Mouse (Mus musculus): Measurements from ENCODE around the gene Wwox.

The Wwox gene

GRCm38 (mm10) chr8:114529581-114529980 is 90.1 kb downstream of the Wwox start:
- DNase-seq (ENCODE audit: extremely low spot score, low read depth, low spot score), result no peak

DNA sequence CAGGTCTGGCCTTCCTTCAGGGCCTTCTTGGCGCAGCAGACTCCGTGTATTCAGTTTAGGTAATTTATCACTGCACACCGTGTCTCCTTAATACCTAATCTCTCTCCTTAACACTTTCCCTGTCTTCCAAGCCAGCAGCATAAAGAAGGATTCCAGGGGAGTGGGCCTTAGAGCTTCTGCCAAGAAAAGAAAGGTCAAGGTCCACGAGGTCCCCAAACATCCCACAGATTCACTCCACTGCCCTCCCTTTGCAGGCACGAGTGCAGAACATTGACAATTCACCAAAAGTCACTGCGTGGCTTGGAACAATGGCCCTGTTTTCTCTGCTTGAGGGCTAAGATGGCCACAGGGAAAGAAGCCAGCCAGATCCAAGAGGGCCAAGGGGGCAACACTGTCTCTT is 96.7 kb downstream of the Wwox start:
- no peak for DNase-seq (ENCODE audit: extremely low spot score, low read depth, low spot score)

GRCm38 (mm10) chr8:114541132-114541531 is 101.7 kb downstream of the Wwox start:
- DNase-seq (ENCODE audit: extremely low spot score, low read depth, low spot score), result no peak

- DNase-seq (ENCODE audit: extremely low spot score, low read depth, low spot score), result no peak
Observed at GRCm38 (mm10) chr8:114548360-114548759, 108.9 kb downstream of the Wwox start.

DNA sequence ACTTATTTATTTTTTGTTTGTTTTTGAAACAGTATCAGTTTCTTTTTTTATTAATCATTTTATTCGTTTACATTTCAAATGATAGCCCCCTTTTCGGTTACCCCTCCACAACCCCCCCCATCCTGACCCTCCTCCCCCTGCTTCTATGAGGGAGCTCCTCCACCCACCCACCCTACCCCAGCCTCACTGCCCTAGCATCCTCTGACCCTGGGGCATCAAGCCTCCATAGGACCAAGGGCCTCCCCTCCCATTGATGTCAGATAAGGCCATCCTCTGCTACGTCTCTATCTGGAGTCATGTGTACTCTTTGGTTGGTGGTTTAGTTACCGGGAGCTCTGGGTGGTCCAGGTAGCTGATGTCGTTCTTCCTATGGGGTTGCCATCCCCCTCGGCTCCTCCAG is 109.4 kb downstream of the Wwox start:
- DNase-seq (ENCODE audit: extremely low spot score, low read depth, low spot score), result no peak

DNA sequence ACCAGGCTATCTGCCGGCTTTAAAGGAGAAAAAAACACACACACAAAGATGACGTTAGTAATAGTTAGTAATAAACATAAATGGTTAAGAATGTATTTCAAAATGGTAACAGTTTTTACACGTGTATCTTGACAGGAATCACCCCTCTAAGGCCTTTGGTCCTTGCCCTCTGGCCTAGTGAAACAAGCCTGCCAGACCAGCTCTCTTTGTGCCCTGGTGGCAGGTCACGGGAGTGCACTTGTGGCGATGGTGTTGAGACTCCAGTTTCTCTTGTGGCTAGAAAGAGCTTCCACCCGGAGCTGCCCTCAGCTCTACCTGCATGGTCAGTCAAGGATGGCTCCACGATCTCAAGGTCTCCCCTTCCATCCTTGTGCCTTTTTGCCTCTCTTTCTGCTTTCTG is 110.6 kb downstream of the Wwox start:
- DNase-seq (ENCODE audit: extremely low spot score, low read depth, low spot score), result no peak

- DNase-seq (ENCODE audit: extremely low spot score, low read depth, low spot score), result no peak
Observed at GRCm38 (mm10) chr8:114552606-114553005, 113.2 kb downstream of the Wwox start.

GRCm38 (mm10) chr8:114554966-114555365 is 115.5 kb downstream of the Wwox start:
- DNase-seq (ENCODE audit: extremely low spot score, low read depth, low spot score), result no peak

- DNase-seq (ENCODE audit: extremely low spot score, low read depth, low spot score), result no peak
Observed at GRCm38 (mm10) chr8:114555491-114556202, 116.2 kb downstream of the Wwox start.

- DNase-seq (ENCODE audit: extremely low spot score, low read depth, low spot score), result no peak
Observed at GRCm38 (mm10) chr8:114561191-114561590, 121.7 kb downstream of the Wwox start.

- no peak for DNase-seq (ENCODE audit: extremely low spot score, low read depth, low spot score)
Observed at GRCm38 (mm10) chr8:114562486-114562885, 123.0 kb downstream of the Wwox start.

DNA sequence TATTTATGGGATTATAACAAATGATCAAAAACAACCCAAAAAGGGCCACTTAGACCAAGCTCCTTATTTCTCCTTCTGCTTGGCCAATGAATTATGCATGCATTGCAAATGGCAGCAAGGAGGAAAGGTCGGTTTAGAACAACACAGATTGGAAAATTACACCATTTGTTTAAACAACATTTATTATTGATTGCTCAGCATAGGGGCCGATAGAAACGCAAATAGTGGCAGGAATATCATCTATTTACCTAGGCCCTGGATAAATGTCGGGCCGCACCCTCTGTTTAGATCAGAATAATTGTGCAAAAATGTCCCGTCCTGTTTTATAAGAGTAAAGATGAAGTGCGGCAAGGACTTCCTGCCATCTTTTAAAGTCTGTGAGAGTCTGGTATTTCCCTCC is 123.9 kb downstream of the Wwox start:
- DNase-seq (ENCODE audit: extremely low spot score, low read depth, low spot score), result no peak

DNA sequence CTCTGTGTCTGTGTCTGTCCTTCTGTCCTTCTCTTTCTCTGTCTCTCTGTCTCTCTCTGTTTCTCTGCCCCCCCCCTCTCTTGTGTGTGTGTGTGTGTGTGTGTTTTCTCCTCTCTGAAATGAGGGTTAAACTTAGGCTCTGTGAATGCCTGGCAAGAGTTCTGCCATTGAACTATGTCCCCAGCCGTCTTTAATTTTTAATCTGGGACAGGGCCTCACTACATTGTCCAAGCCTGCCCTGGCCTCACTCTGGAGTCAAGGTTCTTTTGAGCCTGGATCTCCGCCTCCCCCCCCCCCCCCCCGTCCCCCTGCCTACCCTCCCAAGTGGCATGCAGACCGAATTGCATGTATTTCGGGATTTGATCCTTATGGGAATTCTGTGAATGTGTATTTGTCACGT is 124.6 kb downstream of the Wwox start:
- no peak for DNase-seq (ENCODE audit: extremely low spot score, low read depth, low spot score)

- peak; percentile 62 for DNase-seq (ENCODE audit: extremely low spot score, low read depth, low spot score)
Observed at GRCm38 (mm10) chr8:114568531-114569166, 129.2 kb downstream of the Wwox start.

DNA sequence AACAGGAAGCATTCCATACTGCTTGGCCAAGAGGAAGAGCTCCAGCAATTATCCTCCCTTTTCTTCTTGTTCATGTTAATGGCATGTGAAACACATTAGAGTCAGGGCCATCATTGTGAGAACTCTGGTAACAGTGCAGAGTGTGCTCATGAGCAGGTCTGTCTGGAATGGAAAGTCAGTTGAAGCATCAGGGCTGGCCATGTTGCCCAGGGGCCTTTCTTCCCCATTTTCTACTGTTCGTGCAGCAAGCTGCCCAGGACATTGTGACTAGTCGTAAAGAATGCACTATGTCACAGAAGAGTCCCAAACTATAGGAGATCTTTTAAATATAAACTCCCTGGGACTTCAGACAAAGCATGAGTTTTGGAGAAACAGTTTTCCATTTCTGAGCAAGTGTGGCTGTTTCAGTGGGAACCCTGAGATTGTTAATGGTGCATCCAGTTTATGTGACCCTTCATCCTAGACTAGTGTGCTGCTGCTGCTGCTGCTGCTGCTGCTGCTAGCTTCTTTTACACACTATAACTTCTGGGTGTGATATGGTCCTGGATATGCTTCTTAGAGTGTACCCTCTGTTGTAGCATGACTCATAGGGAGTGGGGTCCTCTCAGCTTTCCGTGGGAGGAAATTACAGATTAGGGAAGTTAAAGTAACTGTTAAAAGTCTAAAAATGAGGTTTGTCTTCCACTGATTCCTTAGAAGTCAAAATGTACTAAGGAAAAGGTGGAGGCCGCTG is 133.7 kb downstream of the Wwox start:
- DNase-seq (ENCODE audit: extremely low spot score, low read depth, low spot score), result no peak

DNA sequence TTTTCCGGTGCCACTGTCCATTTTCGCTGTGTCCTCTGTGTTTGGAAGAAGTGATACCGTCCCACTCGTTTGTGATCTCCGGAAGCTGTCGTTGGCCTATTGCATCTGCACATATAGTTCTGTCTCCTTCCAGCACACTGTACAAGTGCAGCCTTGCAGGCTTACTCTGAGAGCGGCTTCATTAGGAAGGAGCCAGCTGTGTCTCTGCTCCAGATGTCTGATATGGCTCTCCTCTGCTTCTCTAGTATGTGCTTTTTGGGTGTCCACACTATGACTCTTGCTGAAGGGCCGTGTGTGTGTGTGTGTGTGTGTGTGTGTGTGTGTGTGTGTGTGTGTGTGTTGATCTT is 134.3 kb downstream of the Wwox start:
- no peak for DNase-seq (ENCODE audit: extremely low spot score, low read depth, low spot score)

DNA sequence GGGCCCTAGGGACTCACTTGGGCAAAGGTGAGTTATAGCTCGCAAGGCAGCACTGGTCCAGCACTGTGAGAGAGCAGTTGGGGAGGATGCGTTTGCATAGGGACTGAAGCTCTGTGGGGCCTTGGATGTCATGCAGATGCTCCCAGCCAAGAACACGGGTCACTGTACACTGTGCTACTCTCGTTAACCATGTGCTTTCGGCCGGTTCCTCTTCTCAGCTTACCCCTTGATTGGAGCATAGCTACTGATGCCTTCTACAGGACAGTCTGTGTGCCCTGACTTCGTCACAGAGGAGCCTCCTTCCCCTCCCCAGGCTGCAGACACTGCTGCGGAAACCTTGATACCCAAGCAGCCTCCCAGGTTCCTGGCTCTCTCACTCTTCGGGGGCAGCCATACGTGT is 139.8 kb downstream of the Wwox start:
- no peak for DNase-seq (ENCODE audit: extremely low spot score, low read depth, low spot score)

DNA sequence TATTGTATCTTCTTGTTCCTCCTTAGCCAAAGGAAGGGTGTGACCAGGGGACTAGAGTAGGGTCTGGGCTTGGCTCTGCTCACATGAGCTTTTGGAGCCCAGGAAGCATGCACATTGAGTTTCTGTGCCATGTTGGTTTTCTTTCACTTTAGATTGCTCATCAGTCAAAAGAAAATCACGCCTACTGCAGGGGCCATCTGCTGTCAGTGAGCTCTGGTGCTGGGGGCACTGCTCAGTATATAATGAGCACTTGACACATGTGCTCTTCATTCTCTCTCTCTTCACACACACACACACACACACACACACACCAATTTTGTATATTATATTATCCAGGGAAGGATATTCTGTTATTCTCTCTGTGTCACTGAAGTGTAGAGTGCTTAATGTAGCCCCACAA is 141.2 kb downstream of the Wwox start:
- DNase-seq (ENCODE audit: extremely low spot score, low read depth, low spot score), result no peak

GRCm38 (mm10) chr8:114590336-114590867 is 150.9 kb downstream of the Wwox start:
- no peak for DNase-seq (ENCODE audit: extremely low spot score, low read depth, low spot score)

DNA sequence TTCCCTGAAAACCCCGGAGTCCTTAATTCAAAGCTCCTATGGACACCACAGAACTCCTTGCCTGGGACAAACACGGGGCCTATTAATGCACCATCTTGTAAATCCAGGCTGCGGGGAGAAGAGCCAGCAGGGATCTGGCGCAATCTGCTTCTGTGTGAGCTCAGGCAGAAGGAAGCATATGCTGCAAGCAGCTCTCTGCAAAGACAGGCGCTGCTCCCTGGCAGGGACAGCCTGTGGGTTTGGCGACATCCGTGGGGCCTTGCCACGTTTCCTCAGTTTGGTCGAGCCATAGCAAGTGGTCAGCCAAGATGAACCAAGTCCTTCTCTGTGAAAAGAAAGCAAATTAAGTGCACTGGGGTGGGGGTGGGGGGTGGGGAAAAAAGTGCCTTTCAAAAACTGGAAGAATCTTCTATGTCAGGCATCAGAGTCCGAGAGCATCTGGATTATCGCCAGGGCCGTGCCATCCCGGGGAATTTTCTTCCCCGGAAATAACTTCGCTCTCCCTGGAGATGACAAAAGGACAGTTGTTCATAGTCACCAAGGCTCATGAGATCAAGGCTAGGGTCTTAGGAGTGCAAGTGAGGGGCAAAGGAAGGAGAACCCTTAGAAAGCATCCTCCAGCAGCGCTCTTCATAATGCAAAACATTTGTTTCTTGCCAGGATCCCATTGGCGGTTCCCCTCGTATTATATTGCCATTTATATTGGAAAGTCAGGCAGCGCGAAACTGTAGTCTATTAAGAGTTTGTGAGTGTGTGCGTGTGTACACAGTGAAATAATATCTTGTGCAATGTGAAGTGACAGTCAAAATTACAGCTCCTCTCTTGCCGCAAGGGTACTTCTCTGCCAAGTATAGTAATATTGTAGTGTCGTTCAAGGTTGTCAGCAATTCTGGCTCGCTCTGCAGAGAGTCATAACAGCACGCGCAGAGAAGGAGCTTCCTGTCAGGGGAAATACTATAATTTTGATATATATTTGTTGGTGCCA is 152.1 kb downstream of the Wwox start:
- DNase-seq (ENCODE audit: extremely low spot score, low read depth, low spot score), result no peak

Data from hindlimb bud, embryonic 11.5 days (tissue).